Mouse (Mus musculus) spleen, adult 2 months (tissue): Measurements from ENCODE around the gene Tmcc2.

ENCODE experiments used
- CTCF ChIP-seq: fragments of 200-500 bp; IDR thresholded peaks from 2 replicates; pipeline ENCODE4 v1.5.1; 2011; ENCODE audit warnings: mild to moderate bottlenecking, inconsistent platforms; ENCODE audit not compliant: insufficient read depth, insufficient read length, insufficient replicate concordance; ENCODE audit errors: extremely low read depth
- POLR2A ChIP-seq: fragments of 200-500 bp; IDR thresholded peaks from 2 replicates; pipeline ENCODE4 v1.6.1; 2011; ENCODE audit warnings: low read depth, low read length, inconsistent platforms

- no peak for TF ChIP-seq CTCF
- TF ChIP-seq POLR2A, result no peak
Observed at GRCm38 (mm10) chr1:132375256-132375655, 15.8 kb downstream of the Tmcc2 start.
